Mouse (Mus musculus): ENCODE measurements around the gene Gm438. TPM values are rescaled to one million over a fixed set of nuclear protein-coding genes. Genes with fewer than 3 reads are reported as not detected.

The Gm438 gene
- polyA plus RNA-seq, 1 experiment from 2014 or later = not detected

Other genes with a start within 250 kb of the Gm438 start
- gene Gm13124, start 221.4 kb downstream of the Gm438 start, polyA plus RNA-seq (2015; fragmentation: Nextera tagmentation; extraction: Ambion mirVana) = not detected in 2 replicates
- not detected in 2 replicates for gene Aadacl4, start 172.9 kb downstream of the Gm438 start, polyA plus RNA-seq (2015; fragmentation: Nextera tagmentation; extraction: Ambion mirVana)
- gene Gm436, start 100.2 kb downstream of the Gm438 start, polyA plus RNA-seq (2015; fragmentation: Nextera tagmentation; extraction: Ambion mirVana) = not detected in 2 replicates
- gene Gm13178, start 65.2 kb downstream of the Gm438 start, polyA plus RNA-seq (2015; fragmentation: Nextera tagmentation; extraction: Ambion mirVana) = not detected in 2 replicates
- gene Dhrs3, start 106.2 kb upstream of the Gm438 start, polyA plus RNA-seq (2015; fragmentation: Nextera tagmentation; extraction: Ambion mirVana) = 51.8 and 55.7 TPM in 2 replicates

Measured in hindbrain, embryonic 16.5 days (tissue).